Mouse (Mus musculus): Measurements from ENCODE around the gene Col11a2.

The Col11a2 gene

GRCm38 (mm10) chr17:34104804-34105203, 65.6 kb downstream of the Col11a2 start:
- DNase-seq (ENCODE audit: low read depth), result no peak

- no peak for DNase-seq (ENCODE audit: low read depth)
Observed at GRCm38 (mm10) chr17:34106555-34106954, 67.3 kb downstream of the Col11a2 start.

DNA sequence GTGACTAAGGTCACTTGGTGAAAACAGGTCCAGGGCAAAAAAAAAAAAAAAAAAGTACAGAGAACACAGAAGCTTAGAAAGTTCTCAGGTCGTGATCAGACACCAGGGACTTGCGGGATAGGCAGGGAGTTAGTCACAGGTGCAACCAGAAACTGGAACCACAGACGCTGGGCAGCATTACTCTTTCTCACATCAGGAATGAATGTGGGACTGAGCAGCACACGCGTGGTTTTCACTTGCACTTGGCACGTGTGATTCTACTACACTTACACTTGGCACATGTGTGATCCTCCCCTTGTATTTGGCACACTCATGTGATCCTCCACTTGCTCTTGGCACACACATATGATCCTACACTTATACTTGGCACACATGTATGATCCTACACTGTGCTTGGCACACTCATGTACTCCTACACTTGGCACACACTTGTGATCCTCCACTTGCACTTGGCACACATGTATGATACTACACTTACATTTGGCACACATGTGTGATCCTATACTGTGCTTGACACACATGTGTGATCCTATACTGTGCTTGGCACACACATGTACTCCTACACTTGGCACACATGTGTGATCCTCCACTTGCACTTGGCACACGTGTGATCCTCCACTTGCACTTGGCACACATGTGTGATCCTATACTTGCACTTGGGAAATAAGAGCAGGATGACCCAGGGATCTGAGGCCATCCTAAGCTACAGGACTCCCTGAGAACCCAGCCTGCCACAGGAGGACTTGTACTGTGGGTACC, 68.1 kb downstream of the Col11a2 start:
- DNase-seq (ENCODE audit: low read depth), result no peak

DNA sequence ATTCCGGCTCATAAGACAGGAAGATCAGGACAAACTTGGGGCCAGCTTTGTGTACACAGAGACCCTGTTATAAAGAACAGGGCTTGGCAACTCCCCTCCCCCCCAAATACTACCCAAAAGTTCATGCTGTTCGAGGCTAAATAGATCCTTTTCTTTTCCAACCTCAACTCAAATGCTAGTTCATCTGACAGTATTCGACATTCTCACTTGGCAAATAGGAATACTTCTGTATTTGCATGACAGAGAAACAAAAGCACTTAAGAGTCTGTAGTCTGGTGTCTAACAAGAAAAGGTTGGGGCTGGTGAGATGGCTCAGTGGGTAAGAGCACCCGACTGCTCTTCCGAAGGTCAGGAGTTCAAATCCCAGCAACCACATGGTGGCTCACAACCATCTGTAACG, 69.2 kb downstream of the Col11a2 start:
- DNase-seq (ENCODE audit: low read depth), result no peak

DNA sequence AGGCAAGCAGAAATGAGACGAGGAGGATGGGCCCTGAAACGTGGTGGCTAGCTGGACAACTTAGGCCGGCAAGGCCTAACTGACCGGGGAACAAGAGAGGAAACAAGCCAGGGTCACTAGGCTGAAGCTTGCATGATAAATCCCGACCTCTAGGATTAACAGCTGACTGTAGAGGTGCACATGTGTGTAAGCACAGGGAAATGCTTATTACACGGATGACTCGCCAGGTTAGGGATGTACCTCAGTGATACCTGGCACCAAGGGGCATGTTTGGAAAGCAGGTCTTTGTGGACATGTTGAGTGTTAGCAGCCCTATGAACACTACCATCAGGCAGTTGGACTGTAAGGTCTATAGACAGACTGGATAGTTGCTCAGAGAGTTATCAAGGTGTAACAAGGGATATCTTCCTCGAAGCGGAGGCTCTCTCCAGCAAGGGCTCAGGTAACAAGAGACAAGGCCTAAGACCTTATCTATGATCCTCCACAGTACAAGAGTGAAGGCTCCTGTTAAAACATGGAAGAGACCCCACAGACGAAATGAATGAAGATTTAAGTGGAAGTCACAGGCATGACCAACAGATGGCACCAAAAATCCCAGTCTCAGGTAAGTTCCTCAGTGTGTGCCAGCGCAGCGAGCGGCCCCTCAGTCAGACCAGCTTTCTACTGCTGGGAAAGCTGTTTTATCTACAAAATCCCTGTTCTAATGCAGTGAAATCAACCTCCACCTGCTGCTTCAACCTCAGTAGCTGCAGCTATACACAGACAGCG, 70.0 kb downstream of the Col11a2 start:
- peak; percentile 52 for DNase-seq (ENCODE audit: low read depth)

DNA sequence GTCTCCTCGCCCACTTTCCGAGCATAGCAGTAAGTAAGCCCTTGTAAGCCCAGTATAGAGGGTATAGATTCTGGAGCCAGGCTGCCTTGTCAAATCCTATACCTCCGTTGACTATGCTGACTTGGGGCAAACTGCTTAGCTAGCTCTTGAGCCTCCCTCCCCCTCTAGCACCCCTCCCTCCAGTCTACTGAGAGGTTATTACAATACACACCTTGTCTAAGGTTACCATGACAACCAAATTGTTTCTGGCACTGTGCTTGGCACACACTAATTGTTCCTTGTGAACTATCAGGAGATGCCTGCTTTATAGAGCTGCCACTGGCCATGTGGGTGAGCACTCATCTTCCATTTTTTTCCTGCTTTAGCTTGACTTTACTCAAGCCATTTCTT, 70.6 kb downstream of the Col11a2 start:
- no peak for DNase-seq (ENCODE audit: low read depth)

DNA sequence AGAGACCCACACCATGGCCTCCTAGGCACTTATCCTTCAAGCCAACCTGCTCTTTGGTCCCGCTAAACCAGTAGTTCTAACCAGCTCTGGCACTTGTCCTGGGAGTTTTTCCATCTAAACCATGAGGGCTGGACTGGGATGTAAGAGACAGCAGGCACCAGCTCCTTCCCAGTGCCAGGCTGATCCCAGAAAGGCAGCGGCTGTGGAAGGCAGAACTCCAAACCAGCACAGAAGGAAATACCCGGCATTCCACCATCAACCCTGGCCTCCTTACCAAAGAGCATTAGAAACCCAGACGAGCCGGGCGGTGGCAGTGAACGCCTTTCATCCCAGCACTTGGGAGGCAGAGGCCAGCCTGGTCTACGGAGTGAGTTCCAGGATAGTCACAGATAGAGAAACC, 71.1 kb downstream of the Col11a2 start:
- DNase-seq (ENCODE audit: low read depth), result no peak

GRCm38 (mm10) chr17:34114114-34114513, 74.9 kb downstream of the Col11a2 start:
- DNase-seq (ENCODE audit: low read depth), result no peak
